Mouse (Mus musculus): ENCODE measurements around the gene Ralgds. TPM values are rescaled to one million over a fixed set of nuclear protein-coding genes. Genes with fewer than 3 reads are reported as not detected.

The Ralgds gene
- polyA plus RNA-seq, 1 experiment, result 36.9 TPM

- no peak overlapping the region for H3K27ac ChIP-seq (ENCODE audit: insufficient read depth, low read length)
- no peaks in the 10 kb centered on the region for H3K4me1 ChIP-seq (ENCODE audit: control insufficient read depth, insufficient read depth, low read length)
- no peak overlapping the region for H3K4me3 ChIP-seq (ENCODE audit: insufficient read depth, low read length)
- TF ChIP-seq CTCF (IDR thresholded peaks at IDR 0.05; ENCODE audit: borderline replicate concordance, insufficient read depth, low read length) (peak; percentile 93), POLR2A (IDR thresholded peaks at IDR 0.05; ENCODE audit: low read depth, low read length) (no peak)
Observed at GRCm38 (mm10) chr2:28547237-28548172, 34.6 kb downstream of the Ralgds start.

- H3K27ac ChIP-seq (ENCODE audit: insufficient read depth, low read length), result no peak overlapping the region
- H3K4me1 ChIP-seq (ENCODE audit: control insufficient read depth, insufficient read depth, low read length), result no peaks in the 10 kb centered on the region
- no peak for TF ChIP-seq POLR2A (IDR thresholded peaks at IDR 0.05; ENCODE audit: low read depth, low read length)
- no peak for TF ChIP-seq CTCF (IDR thresholded peaks at IDR 0.05; ENCODE audit: borderline replicate concordance, insufficient read depth, low read length)
- no peak overlapping the region for H3K4me3 ChIP-seq (ENCODE audit: insufficient read depth, low read length)
Observed at GRCm38 (mm10) chr2:28549157-28549556, 36.2 kb downstream of the Ralgds start.

GRCm38 (mm10) chr2:28552301-28552700, 39.4 kb downstream of the Ralgds start:
- no peaks in the 10 kb centered on the region for H3K4me1 ChIP-seq (ENCODE audit: control insufficient read depth, insufficient read depth, low read length)
- H3K27ac ChIP-seq (ENCODE audit: insufficient read depth, low read length), result no peak overlapping the region
- H3K4me3 ChIP-seq (ENCODE audit: insufficient read depth, low read length), result no peak overlapping the region
- TF ChIP-seq CTCF (IDR thresholded peaks at IDR 0.05; ENCODE audit: borderline replicate concordance, insufficient read depth, low read length) (no peak), POLR2A (IDR thresholded peaks at IDR 0.05; ENCODE audit: low read depth, low read length) (no peak)

- TF ChIP-seq CTCF (IDR thresholded peaks at IDR 0.05; ENCODE audit: borderline replicate concordance, insufficient read depth, low read length), result no peak
- TF ChIP-seq POLR2A (IDR thresholded peaks at IDR 0.05; ENCODE audit: low read depth, low read length), result no peak
- Histone ChIP-seq H3K4me3 (ENCODE audit: insufficient read depth, low read length) (no peak overlapping the region), H3K27ac (ENCODE audit: insufficient read depth, low read length) (no peak overlapping the region), H3K4me1 (ENCODE audit: control insufficient read depth, insufficient read depth, low read length) (no peaks in the 10 kb centered on the region)
Observed at GRCm38 (mm10) chr2:28557452-28557851, 44.5 kb downstream of the Ralgds start.

GRCm38 (mm10) chr2:28563303-28563702, 50.4 kb downstream of the Ralgds start, which contains the start of gene Cel:
Cel (minus strand) TSS chr2:28563403.
- TF ChIP-seq POLR2A (IDR thresholded peaks at IDR 0.05; ENCODE audit: low read depth, low read length) (no peak), CTCF (IDR thresholded peaks at IDR 0.05; ENCODE audit: borderline replicate concordance, insufficient read depth, low read length) (no peak)
- H3K4me3 ChIP-seq (ENCODE audit: insufficient read depth, low read length), result no peak within 1 kb of the TSS
- no peak within 1 kb of the TSS for H3K27ac ChIP-seq (ENCODE audit: insufficient read depth, low read length)
- no peaks in the 10 kb centered on the region for H3K4me1 ChIP-seq (ENCODE audit: control insufficient read depth, insufficient read depth, low read length)

- H3K4me1 ChIP-seq (ENCODE audit: control insufficient read depth, insufficient read depth, low read length), result no peaks in the 10 kb centered on the region
- no peak overlapping the region for H3K27ac ChIP-seq (ENCODE audit: insufficient read depth, low read length)
- no peak overlapping the region for H3K4me3 ChIP-seq (ENCODE audit: insufficient read depth, low read length)
- TF ChIP-seq POLR2A (IDR thresholded peaks at IDR 0.05; ENCODE audit: low read depth, low read length), result no peak
- TF ChIP-seq CTCF (IDR thresholded peaks at IDR 0.05; ENCODE audit: borderline replicate concordance, insufficient read depth, low read length), result no peak
Observed at GRCm38 (mm10) chr2:28563830-28564229, 50.9 kb downstream of the Ralgds start.

- Histone ChIP-seq H3K4me1 (ENCODE audit: control insufficient read depth, insufficient read depth, low read length) (no peaks in the 10 kb centered on the region), H3K4me3 (ENCODE audit: insufficient read depth, low read length) (no peak overlapping the region), H3K27ac (ENCODE audit: insufficient read depth, low read length) (no peak overlapping the region)
- TF ChIP-seq POLR2A (IDR thresholded peaks at IDR 0.05; ENCODE audit: low read depth, low read length) (no peak), CTCF (IDR thresholded peaks at IDR 0.05; ENCODE audit: borderline replicate concordance, insufficient read depth, low read length) (no peak)
Observed at GRCm38 (mm10) chr2:28564380-28564779, 51.5 kb downstream of the Ralgds start.

- TF ChIP-seq POLR2A (IDR thresholded peaks at IDR 0.05; ENCODE audit: low read depth, low read length) (no peak), CTCF (IDR thresholded peaks at IDR 0.05; ENCODE audit: borderline replicate concordance, insufficient read depth, low read length) (no peak)
- Histone ChIP-seq H3K4me1 (ENCODE audit: control insufficient read depth, insufficient read depth, low read length) (no peaks in the 10 kb centered on the region), H3K4me3 (ENCODE audit: insufficient read depth, low read length) (no peak overlapping the region), H3K27ac (ENCODE audit: insufficient read depth, low read length) (no peak overlapping the region)
Observed at GRCm38 (mm10) chr2:28566545-28566944, 53.6 kb downstream of the Ralgds start.

- Histone ChIP-seq H3K4me3 (ENCODE audit: insufficient read depth, low read length) (no peak overlapping the region), H3K4me1 (ENCODE audit: control insufficient read depth, insufficient read depth, low read length) (no peaks in the 10 kb centered on the region), H3K27ac (ENCODE audit: insufficient read depth, low read length) (no peak overlapping the region)
- TF ChIP-seq POLR2A (IDR thresholded peaks at IDR 0.05; ENCODE audit: low read depth, low read length), result no peak
- TF ChIP-seq CTCF (IDR thresholded peaks at IDR 0.05; ENCODE audit: borderline replicate concordance, insufficient read depth, low read length), result no peak
Observed at GRCm38 (mm10) chr2:28569903-28570302, 57.0 kb downstream of the Ralgds start.

- no peak overlapping the region for H3K4me3 ChIP-seq (ENCODE audit: insufficient read depth, low read length)
- TF ChIP-seq POLR2A (IDR thresholded peaks at IDR 0.05; ENCODE audit: low read depth, low read length) (no peak), CTCF (IDR thresholded peaks at IDR 0.05; ENCODE audit: borderline replicate concordance, insufficient read depth, low read length) (no peak)
- no peak overlapping the region for H3K27ac ChIP-seq (ENCODE audit: insufficient read depth, low read length)
- no peaks in the 10 kb centered on the region for H3K4me1 ChIP-seq (ENCODE audit: control insufficient read depth, insufficient read depth, low read length)
Observed at GRCm38 (mm10) chr2:28575341-28575740, 62.4 kb downstream of the Ralgds start.
